Mouse (Mus musculus): ENCODE results near the gene Vps53. TPM values are rescaled to one million over a fixed set of nuclear protein-coding genes. Genes with fewer than 3 reads are reported as not detected.

Vps53 gene
- polyA plus RNA-seq, 1 experiment = 22.2 TPM

DNA sequence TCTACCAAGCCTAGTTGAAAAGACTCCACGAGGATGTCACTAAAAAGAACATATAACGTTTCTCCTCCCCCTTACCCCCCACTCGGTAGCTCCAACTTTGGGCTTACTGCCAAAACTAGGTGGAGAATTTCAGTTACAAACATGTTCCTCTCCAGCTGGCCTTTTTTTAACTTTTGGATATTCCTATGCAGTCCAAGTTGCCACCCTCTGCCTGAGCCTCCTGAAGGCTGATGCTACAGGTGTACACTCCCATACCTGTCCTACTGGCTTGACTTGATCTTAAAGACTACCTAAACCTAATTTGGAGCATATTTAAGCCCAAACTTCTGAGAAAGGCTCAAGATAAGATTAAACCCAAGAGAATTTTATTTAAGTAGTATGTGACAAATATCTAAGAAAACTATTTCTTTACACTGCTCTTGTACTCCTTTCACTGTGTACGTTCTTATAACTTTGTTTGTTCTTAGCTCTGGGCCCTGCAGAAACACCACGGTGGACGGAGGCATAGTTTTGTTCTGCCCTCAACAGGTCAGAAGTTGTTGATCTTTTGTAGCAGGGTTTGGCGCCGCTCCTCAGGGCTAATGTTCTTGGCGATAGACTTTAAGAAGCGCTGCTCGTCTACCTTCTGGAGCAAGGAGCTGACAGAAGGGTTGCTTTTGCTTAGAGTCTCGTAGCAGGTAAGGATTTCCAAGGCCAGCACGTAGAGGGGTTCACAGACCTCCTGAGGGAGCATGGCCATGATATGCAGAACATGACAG, 31.0 kb upstream of the Vps53 start:
- no peaks in the 10 kb centered on the region for H3K4me1 ChIP-seq (ENCODE audit: control insufficient read depth, insufficient read depth, low read length)
- no peak for TF ChIP-seq CTCF (IDR thresholded peaks at IDR 0.05; ENCODE audit: insufficient read depth, low read length)
- TF ChIP-seq POLR2A (IDR thresholded peaks at IDR 0.05; ENCODE audit: borderline replicate concordance, extremely low read depth, low read depth, low read length) = no peak
- 59% methylated on average over 13 of the region's 13 CpGs for WGBS
- H3K4me3 ChIP-seq (replicated peaks; ENCODE audit: extremely low read depth, low read depth, low read length) = no peak overlapping the region
- no peak for DNase-seq

DNA sequence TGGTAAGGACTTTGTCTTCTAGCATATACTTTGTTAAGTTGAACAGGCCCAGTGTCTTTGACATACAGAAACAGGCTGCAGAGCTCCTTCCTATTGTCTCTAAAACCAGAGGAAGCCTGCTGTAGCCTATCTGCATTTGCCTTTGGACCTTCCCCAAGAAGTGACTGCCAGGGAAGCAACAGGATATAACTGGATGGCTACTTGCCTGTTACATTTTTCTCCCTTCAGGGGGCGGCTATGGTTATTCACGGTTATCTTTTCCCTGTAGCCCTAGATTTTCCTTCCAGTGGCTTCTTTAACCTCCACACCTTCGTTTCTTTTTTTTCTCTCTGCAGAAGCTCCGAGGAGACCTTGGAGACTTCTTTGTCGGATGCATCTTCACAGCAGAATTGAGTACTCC, 27.3 kb upstream of the Vps53 start:
- no peak for TF ChIP-seq POLR2A (IDR thresholded peaks at IDR 0.05; ENCODE audit: borderline replicate concordance, extremely low read depth, low read depth, low read length)
- no peak for TF ChIP-seq CTCF (IDR thresholded peaks at IDR 0.05; ENCODE audit: insufficient read depth, low read length)
- no peaks in the 10 kb centered on the region; the same call in 1 of the 2 replicates for H3K4me1 ChIP-seq (ENCODE audit: control insufficient read depth, insufficient read depth, low read length)
- WGBS = 66% methylated on average over 5 of the region's 5 CpGs
- no peak for DNase-seq
- no peak overlapping the region for H3K4me3 ChIP-seq (replicated peaks; ENCODE audit: extremely low read depth, low read depth, low read length)

DNA sequence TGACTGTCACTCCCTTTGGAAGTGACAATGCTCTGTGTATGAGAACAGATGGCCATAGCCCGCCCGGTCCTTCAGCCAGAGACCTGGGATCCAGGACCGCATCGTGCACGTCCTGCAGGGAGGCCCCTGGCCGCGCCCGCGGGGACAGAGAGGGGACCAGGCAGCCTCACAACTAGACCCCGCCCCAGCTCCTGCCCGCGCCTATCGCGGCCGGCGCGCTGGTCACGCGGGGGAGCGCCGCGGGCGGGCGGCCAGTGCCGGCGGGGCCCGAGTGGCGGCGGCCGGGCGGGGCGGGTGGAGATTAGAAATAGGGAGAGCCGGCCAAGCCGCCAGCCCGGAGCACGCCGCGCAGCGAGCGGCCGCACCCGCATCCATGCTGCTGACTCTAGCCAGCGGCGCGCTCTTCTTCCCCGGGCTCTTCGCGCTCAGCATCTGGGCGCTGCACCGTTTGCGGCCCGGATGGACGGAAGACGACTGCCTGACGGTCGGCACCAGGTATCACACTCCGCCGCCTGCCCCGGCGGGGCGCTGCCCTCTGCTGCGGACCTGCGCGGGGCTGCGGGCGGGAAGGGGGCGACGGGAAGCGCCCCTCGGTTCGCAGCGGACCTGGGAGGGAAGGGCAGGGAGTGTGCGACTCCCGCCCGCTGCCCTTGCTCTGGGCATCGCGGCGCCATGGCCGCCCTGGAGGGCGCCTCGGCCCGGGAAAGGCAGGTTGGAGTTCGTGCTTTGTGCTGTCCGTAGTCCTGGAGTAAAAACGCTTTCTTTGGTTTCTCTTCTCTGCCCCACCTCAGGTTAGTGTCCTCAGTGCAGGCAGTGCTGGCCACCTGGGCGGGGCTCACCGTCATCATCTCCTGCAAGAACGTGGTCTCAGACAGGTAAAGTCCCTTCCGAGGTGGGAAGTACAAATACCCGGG, 22.6 kb upstream of the Vps53 start:
- Histone ChIP-seq H3K4me3 (replicated peaks; ENCODE audit: extremely low read depth, low read depth, low read length) (peak overlapping the region; percentile 86), H3K4me1 (ENCODE audit: control insufficient read depth, insufficient read depth, low read length) (peaks cover 2% of the 10 kb centered on the region; the same call in 1 of the 2 replicates)
- peak; percentile 83 for DNase-seq
- TF ChIP-seq CTCF (IDR thresholded peaks at IDR 0.05; ENCODE audit: insufficient read depth, low read length) (no peak), POLR2A (IDR thresholded peaks at IDR 0.05; ENCODE audit: borderline replicate concordance, extremely low read depth, low read depth, low read length) (peak; percentile 78; the same call in 1 of the 2 replicates)
- WGBS = 1% methylated on average over 90 of the region's 90 CpGs

DNA sequence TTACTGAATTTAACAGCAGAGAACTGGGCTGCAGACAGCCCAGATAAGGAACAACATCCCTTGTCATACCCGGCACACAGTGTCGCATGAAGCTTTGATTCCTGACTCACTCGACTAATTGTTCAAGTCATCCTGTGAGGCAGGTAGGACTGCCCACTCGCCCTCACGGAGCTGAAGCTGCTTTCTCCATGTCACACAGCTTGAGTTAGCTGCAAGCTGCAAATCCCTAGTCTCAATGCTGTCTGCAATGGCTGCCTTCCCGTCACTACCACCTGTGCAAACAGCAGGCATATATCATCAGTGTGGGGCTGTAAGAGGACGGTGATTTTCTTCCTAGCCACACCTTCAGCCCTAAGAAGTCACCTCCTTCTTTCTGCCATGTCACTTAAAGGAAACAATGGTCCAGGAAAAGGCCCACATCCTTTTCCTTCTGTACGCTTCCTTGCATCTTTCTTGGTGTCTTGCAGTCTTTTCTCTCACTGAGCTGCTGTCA, 17.6 kb upstream of the Vps53 start:
- H3K4me3 ChIP-seq (replicated peaks; ENCODE audit: extremely low read depth, low read depth, low read length) = no peak overlapping the region
- no peak for TF ChIP-seq CTCF (IDR thresholded peaks at IDR 0.05; ENCODE audit: insufficient read depth, low read length)
- TF ChIP-seq POLR2A (IDR thresholded peaks at IDR 0.05; ENCODE audit: borderline replicate concordance, extremely low read depth, low read depth, low read length) = no peak
- H3K4me1 ChIP-seq (ENCODE audit: control insufficient read depth, insufficient read depth, low read length) = peaks cover 2% of the 10 kb centered on the region; the same call in 1 of the 2 replicates
- 49% methylated on average over 8 of the region's 8 CpGs for WGBS
- DNase-seq = no peak

DNA sequence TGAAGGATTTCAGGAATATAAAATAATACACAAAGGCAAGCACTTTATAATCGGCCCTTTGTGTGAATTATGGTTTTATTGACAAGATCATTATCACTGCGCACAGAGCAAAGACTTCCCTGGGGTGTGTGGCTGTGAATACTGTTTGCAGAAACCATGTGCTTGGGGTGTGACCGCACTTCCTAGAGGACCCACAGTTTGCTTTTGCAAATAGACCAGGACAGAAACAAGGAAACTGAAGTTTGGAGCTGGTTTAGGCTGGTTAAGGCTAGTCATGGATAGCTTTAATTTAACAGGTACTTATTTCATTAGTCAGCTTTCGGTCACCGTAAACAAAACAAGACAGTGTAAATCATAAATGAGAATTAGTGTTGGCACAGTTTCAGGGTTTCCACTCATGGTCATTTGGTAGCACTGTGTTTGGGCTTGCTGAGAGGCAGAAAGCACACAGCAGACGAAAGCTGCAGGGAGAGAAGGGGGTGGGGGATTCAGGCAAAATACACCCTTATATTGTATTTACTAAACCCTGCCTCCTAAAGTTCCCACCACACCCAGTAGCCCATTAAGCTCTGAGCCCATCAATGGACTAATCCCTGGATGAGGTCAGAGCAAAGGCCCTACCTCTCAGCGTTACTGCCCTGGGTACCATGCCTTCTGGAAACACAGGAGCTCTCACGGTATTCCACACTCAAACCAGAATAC, 17.0 kb upstream of the Vps53 start:
- Histone ChIP-seq H3K4me1 (ENCODE audit: control insufficient read depth, insufficient read depth, low read length) (peaks cover under 1% of the 10 kb centered on the region; the same call in 1 of the 2 replicates), H3K4me3 (replicated peaks; ENCODE audit: extremely low read depth, low read depth, low read length) (no peak overlapping the region)
- WGBS = 36% methylated on average over 8 of the region's 8 CpGs
- DNase-seq = no peak
- TF ChIP-seq POLR2A (IDR thresholded peaks at IDR 0.05; ENCODE audit: borderline replicate concordance, extremely low read depth, low read depth, low read length) (no peak), CTCF (IDR thresholded peaks at IDR 0.05; ENCODE audit: insufficient read depth, low read length) (no peak)

DNA sequence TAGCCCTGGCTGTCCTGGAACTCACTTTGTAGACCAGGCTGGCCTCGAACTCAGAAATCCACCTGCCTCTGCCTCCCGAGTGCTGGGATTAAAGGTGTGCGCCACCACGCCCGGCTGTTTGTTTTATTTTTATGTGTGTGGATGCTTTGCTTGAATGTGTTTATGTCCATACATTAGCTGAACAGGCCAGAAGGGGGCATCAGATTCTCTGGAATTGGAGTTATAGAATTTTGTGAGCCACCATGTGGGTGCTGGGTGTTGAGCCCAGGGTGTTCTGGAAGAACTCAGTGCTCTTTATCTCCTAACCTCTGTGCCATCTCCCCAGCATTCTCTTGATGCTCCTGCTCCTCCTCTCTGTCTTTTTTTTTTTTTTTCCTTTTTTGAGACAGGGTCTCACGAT, 7.5 kb upstream of the Vps53 start:
- WGBS = 89% methylated on average over 6 of the region's 6 CpGs
- no peak for DNase-seq
- TF ChIP-seq CTCF (IDR thresholded peaks at IDR 0.05; ENCODE audit: insufficient read depth, low read length) = no peak
- no peak for TF ChIP-seq POLR2A (IDR thresholded peaks at IDR 0.05; ENCODE audit: borderline replicate concordance, extremely low read depth, low read depth, low read length)

DNA sequence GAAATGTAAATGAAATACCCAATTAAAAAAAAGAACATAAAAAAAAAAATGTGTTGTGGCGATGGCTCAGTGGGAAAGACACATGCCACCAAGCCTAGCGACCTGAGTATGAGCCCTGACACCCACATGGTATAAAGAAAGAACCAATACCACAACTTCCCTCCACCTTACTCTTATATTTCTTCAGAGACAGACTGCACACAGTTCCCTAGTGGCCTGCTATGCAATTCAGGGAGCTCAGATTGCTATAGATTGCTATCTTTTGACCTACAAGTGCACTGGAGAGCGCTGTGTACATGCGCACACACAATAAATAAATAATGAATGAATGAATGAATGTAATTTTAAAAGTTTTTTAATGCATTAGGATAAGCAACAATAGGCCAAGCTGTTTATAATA, 4.3 kb upstream of the Vps53 start:
- no peak overlapping the region for H3K4me3 ChIP-seq (replicated peaks; ENCODE audit: extremely low read depth, low read depth, low read length)
- DNase-seq = no peak
- 50% methylated on average over 4 of the region's 4 CpGs for WGBS
- TF ChIP-seq POLR2A (IDR thresholded peaks at IDR 0.05; ENCODE audit: borderline replicate concordance, extremely low read depth, low read depth, low read length) (no peak), CTCF (IDR thresholded peaks at IDR 0.05; ENCODE audit: insufficient read depth, low read length) (no peak)
- H3K4me1 ChIP-seq (ENCODE audit: control insufficient read depth, insufficient read depth, low read length) = 0 out of 2 replicates have a peak, but pooled peaks cover 3% of the 10 kb centered on the region

More for the DNA sequence above, 7.5 kb upstream of the Vps53 start:
- Histone ChIP-seq H3K4me1 (ENCODE audit: control insufficient read depth, insufficient read depth, low read length) (no peaks in the 10 kb centered on the region), H3K4me3 (replicated peaks; ENCODE audit: extremely low read depth, low read depth, low read length) (no peak overlapping the region)

DNA sequence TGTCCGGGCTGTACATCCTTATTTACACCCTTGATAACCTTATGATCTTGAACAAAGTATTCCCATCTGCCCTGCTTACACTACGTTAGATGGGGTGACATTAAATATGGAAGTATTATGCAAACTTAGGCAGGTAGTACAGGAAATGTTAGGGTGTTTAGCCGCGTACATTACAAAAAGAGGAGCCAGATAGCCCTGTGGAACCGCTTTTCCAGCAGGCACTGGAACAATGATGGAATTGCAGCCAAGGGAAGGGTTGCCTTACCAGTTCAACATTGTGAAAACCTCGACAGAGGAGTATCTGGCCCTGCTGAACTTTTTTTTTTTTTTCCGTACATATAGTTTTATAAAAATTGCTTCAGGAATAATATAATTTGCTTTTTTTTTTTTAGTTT, 696 bp upstream of the Vps53 start:
- 9% methylated on average over 7 of the region's 7 CpGs for WGBS
- H3K4me1 ChIP-seq (ENCODE audit: control insufficient read depth, insufficient read depth, low read length) = peaks cover 6% of the 10 kb centered on the region; the same call in 1 of the 2 replicates
- peak overlapping the region; percentile 75 for H3K4me3 ChIP-seq (replicated peaks; ENCODE audit: extremely low read depth, low read depth, low read length)
- DNase-seq = no peak
- TF ChIP-seq CTCF (IDR thresholded peaks at IDR 0.05; ENCODE audit: insufficient read depth, low read length) = no peak
- no peak for TF ChIP-seq POLR2A (IDR thresholded peaks at IDR 0.05; ENCODE audit: borderline replicate concordance, extremely low read depth, low read depth, low read length)

Data from lung, adult 2 months (tissue).